17 mouse cellular contexts compared by ENCODE assay signal in the genomic region with DNA sequence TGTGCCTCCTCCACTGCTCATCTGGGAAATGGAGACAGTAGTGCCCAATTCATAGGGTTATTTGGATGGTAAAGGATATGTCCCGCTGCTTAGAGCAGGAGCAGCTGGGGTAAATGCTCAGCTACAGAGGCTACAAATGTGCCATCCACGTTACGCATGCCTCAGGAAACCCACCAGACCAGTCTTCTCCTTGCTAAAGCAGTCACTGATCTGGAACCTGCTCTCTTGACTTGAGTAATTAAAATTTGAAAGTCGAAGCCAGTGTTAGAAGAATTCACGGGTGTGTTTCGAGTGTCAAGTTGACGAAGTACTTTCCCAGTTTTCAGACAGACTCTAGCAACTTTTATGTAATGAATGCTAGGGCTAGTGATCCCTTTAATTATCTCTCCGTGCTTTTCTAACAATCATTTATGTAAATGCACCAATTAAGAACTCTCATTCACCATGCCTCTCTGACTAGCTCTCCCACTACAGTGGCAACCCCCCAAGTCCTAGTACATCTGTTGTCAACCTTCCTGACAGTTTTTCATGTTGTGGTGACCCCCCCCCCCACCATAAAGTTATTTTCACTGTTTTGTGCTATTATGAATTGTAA.
A peak's percentile ranks its signal among the peaks of the same experiment; 100 is the strongest.
DNase-seq lines count a peak whose midpoint lies in the region; ATAC-seq and TF ChIP-seq lines count a peak whose summit lies in the region.
"Had no signal": no experiment of that assay in that cellular context is flagged by ENCODE, and none has a peak within 500 bp of the region (broad histone marks: within the 10 kb centered on the region; RNA-seq: fewer than 3 reads in every experiment).

No protein-coding gene starts in this region.

- ATAC-seq in lung, postnatal 0 days: no peak
- ATAC-seq in forebrain, embryonic 15.5 days (replicated peaks): peak; percentile 74
- ATAC-seq in neural tube, embryonic 15.5 days (ENCODE audit: low FRiP score): no peak
- ATAC-seq in heart, embryonic 11.5 days (replicated peaks; ENCODE audit: insufficient number of reproducible peaks, low FRiP score, low TSS enrichment): no peak
- ATAC-seq: inflammation-experienced regulatory T-cells, adult 6 months; Patski had no signal

- H3K4me3 ChIP-seq in kidney, adult 2 months (ENCODE audit: insufficient read depth, low read depth, low read length): no peak overlapping the region
- H3K4me3 ChIP-seq in lung, postnatal 0 days (ENCODE audit: low read depth, low read length): no peak overlapping the region
- no peak overlapping the region for H3K4me3 ChIP-seq in forebrain, embryonic 15.5 days
- no peak overlapping the region for H3K4me3 ChIP-seq in neural tube, embryonic 15.5 days (replicated peaks)
- H3K4me3 ChIP-seq in heart, embryonic 11.5 days (ENCODE audit: low read depth, low read length): no peak overlapping the region
- H3K4me3 ChIP-seq: heart, embryonic 10.5 days; midbrain, embryonic 10.5 days had no signal

- no peaks in the 10 kb centered on the region for H3K9me3 ChIP-seq in lung, postnatal 0 days (ENCODE audit: low read length)
- H3K9me3 ChIP-seq in forebrain, embryonic 15.5 days: no peaks in the 10 kb centered on the region
- H3K9me3 ChIP-seq in neural tube, embryonic 15.5 days (replicated peaks): no peaks in the 10 kb centered on the region
- H3K9me3 ChIP-seq in heart, embryonic 11.5 days (replicated peaks; ENCODE audit: control insufficient read depth, low read length): no peaks in the 10 kb centered on the region
- H3K9me3 ChIP-seq: heart, embryonic 10.5 days had no signal

- no peak for TF ChIP-seq EP300 in lung, postnatal 0 days (IDR thresholded peaks at IDR 0.05)

- H3K4me2 ChIP-seq in lung, postnatal 0 days (replicated peaks; ENCODE audit: low read depth, low read length): no peak overlapping the region
- H3K4me2 ChIP-seq in forebrain, embryonic 15.5 days (replicated peaks): no peak overlapping the region
- H3K4me2 ChIP-seq in neural tube, embryonic 15.5 days: no peak overlapping the region
- no peak overlapping the region for H3K4me2 ChIP-seq in heart, embryonic 11.5 days

- H3K36me3 ChIP-seq in kidney, adult 2 months (ENCODE audit: control insufficient read depth, insufficient read depth, low read length): no peaks in the 10 kb centered on the region
- peaks cover 5% of the 10 kb centered on the region; the same call in 1 of the 2 replicates for H3K36me3 ChIP-seq in lung, postnatal 0 days (ENCODE audit: insufficient read depth, low read length)
- no peaks in the 10 kb centered on the region for H3K36me3 ChIP-seq in forebrain, embryonic 15.5 days
- H3K36me3 ChIP-seq in neural tube, embryonic 15.5 days: no peaks in the 10 kb centered on the region
- H3K36me3 ChIP-seq in heart, embryonic 11.5 days (ENCODE audit: control insufficient read depth, insufficient read depth, low read length): no peaks in the 10 kb centered on the region
- H3K36me3 ChIP-seq: heart, embryonic 10.5 days; midbrain, embryonic 10.5 days had no signal

- 34% methylated on average over 8 of the region's 8 CpGs for WGBS in kidney, adult 2 months
- 62% methylated on average over 8 of the region's 8 CpGs for WGBS in lung, postnatal 0 days
- WGBS in forebrain, embryonic 15.5 days: 17% methylated on average over 8 of the region's 8 CpGs
- 49% methylated on average over 8 of the region's 8 CpGs for WGBS in neural tube, embryonic 15.5 days
- WGBS in heart, embryonic 11.5 days (ENCODE audit: insufficient replicate concordance): 71% methylated on average over 8 of the region's 8 CpGs

- no peak for DNase-seq in kidney, adult 2 months
- DNase-seq in kidney, adult 18-20 months: no peak
- DNase-seq in lung, postnatal 0 days (ENCODE audit: low spot score): peak; percentile 27
- no peak for DNase-seq in lung, postnatal 36 days
- DNase-seq in gastrocnemius, postnatal 4 days (ENCODE audit: low spot score in 2 of 2): no peak
- DNase-seq: cerebellum, postnatal 36 days; gastrocnemius, postnatal 14 days; heart, postnatal 36 days; liver; lung, postnatal 10 days had no signal

- no peak for TF ChIP-seq POLR2A in kidney, adult 2 months (IDR thresholded peaks at IDR 0.05; ENCODE audit: low read depth, low read length)

- no peaks in the 10 kb centered on the region for H3K27me3 ChIP-seq in kidney, adult 2 months (replicated peaks; ENCODE audit: control insufficient read depth, insufficient read depth, low read length)
- H3K27me3 ChIP-seq in lung, postnatal 0 days (replicated peaks; ENCODE audit: insufficient read depth, low read length): no peaks in the 10 kb centered on the region
- H3K27me3 ChIP-seq in forebrain, embryonic 15.5 days: no peaks in the 10 kb centered on the region
- H3K27me3 ChIP-seq in neural tube, embryonic 15.5 days (replicated peaks): no peaks in the 10 kb centered on the region
- no peaks in the 10 kb centered on the region for H3K27me3 ChIP-seq in heart, embryonic 11.5 days (ENCODE audit: control insufficient read depth, insufficient read depth, low read length)
- H3K27me3 ChIP-seq: Patski had no signal

- H3K4me1 ChIP-seq in kidney, adult 2 months (ENCODE audit: control insufficient read depth, insufficient read depth, low read length): peaks cover 8% of the 10 kb centered on the region
- peaks cover 13% of the 10 kb centered on the region; the same call in 1 of the 2 replicates for H3K4me1 ChIP-seq in lung, postnatal 0 days (ENCODE audit: insufficient read depth, low read depth, low read length)
- H3K4me1 ChIP-seq in forebrain, embryonic 15.5 days: peaks cover 31% of the 10 kb centered on the region
- peaks cover 22% of the 10 kb centered on the region for H3K4me1 ChIP-seq in neural tube, embryonic 15.5 days
- H3K4me1 ChIP-seq in heart, embryonic 11.5 days (ENCODE audit: control insufficient read depth, insufficient read depth, low read length): no peaks in the 10 kb centered on the region; the same call in 1 of the 2 replicates
- H3K4me1 ChIP-seq: heart, embryonic 10.5 days; midbrain, embryonic 10.5 days had no signal

- H3K9ac ChIP-seq in lung, postnatal 0 days (replicated peaks; ENCODE audit: low read depth): no peak overlapping the region
- H3K9ac ChIP-seq in forebrain, embryonic 15.5 days (replicated peaks): no peak overlapping the region
- H3K9ac ChIP-seq in neural tube, embryonic 15.5 days (replicated peaks): no peak overlapping the region
- H3K9ac ChIP-seq in heart, embryonic 11.5 days (ENCODE audit: low read depth, low read length): no peak overlapping the region

- H3K27ac ChIP-seq in kidney, adult 2 months (ENCODE audit: insufficient read depth, low read depth, low read length): 0 out of 2 replicates have a peak overlapping the region, but pooled peaks have one; percentile 5
- 0 out of 2 replicates have a peak overlapping the region, but pooled peaks have one; percentile 2 for H3K27ac ChIP-seq in lung, postnatal 0 days (ENCODE audit: low read length)
- H3K27ac ChIP-seq in forebrain, embryonic 15.5 days (replicated peaks): peak overlapping the region; percentile 91
- peak overlapping the region; percentile 54 for H3K27ac ChIP-seq in neural tube, embryonic 15.5 days (replicated peaks)
- no peak overlapping the region for H3K27ac ChIP-seq in heart, embryonic 11.5 days (ENCODE audit: low read depth, low read length)
- H3K27ac ChIP-seq: heart, embryonic 10.5 days; midbrain, embryonic 10.5 days had no signal

- no peak for TF ChIP-seq CTCF in kidney, adult 2 months (conservative IDR thresholded peaks at IDR 0.05; ENCODE audit: insufficient read depth, insufficient read length, low read depth, low read length)
- no peak for TF ChIP-seq CTCF in lung, postnatal 0 days (IDR thresholded peaks at IDR 0.05)
